Mouse (Mus musculus) 3T3-L1 (cell line): ENCODE data around the gene Casc3.
"Not testable (repeated sequence)": the region's sequence is repeated elsewhere in the genome, so short reads cannot be mapped to it uniquely, and the experiment has no call there.

Experiments
- DNase-seq: peaks from one replicate; pipeline ENCODE4 v3.0.0-alpha.2; 2015; ENCODE audit warnings: low read depth, low spot score

Gene Casc3

DNA sequence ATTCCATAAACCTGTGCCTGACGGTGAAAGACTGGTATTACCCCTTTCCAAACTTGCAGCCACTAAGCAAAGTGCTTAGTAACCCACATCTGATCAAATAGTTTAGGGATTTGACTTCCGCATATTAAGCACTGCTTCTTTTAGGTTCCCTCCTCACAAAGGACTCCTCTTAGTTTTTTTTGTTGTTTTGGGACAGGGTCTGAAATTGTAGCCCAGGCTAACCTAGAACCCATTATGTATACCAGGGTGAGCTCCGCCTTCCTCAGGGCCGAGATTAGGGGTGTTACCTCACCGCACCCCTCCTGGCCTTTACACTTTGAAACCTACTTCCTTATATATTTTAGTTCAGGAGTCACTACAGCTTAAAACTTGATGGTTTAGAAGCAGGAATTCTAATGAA lies 14.9 kb upstream of the Casc3 start:
- no peak for DNase-seq

DNA sequence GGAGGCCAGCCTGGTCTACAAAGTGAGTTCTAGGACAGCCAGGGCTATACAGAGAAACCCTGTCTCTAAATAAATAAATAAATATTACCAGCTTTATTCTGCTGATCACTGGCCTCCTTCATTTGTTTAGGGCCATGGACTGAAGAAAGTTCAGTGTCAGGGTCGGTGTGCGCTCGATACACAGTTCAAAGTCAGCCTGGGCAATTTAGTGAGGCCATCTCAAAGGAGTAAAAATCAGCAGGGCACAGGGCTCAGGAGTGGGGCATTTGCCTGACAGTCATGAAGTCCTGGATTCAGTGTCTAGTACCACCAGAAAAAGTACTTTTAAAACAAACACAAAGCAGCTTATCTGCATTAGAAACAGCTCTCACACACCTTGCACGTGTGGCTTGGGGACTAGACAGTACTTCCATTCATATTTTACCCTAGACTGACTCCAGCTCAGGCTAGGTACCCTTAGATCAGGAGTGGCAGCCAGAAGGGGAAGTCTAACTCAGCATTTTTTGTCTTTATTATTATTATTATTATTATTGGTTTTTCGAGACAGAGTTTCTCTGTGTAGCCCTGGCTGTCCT lies 14.0 kb upstream of the Casc3 start:
- DNase-seq = no peak

DNA sequence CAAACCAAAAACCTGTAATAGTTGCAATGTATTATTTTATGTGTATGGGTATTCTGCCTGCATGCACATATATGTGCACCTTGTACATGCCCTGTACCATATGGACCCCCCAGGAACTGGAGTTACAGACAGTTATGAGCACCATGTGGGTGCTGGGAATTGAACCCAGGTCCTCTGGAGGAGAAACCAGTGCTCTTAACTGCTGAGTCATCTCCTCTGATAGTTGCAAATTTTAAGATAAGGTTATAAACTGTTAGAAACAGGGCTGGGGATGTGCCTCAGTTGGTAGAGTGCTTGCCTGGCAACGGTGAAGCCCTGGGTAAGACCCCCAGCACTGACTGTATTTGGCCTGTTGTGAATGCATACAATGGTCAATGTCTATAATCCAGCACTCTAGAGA lies 13.3 kb upstream of the Casc3 start:
- no peak for DNase-seq

DNA sequence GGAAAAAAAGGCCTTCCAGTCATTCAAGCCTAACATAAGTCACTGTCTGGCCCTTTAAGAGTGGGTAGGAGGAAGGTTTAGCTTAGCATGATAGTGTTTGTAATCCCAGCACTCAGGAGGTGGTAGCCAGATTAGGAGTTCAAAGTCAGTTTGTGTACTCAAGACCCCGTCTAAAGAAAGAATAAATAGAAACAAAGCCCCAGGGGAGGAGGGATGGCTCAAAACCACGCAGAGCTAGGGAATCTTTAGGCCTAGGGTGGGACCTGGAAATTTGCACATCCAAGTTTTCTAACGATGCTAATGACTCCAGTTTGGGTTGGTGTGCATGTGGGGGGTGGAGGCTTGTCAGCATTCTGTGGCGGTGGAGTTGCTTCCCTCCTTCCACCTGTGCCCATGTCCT lies 12.6 kb upstream of the Casc3 start:
- DNase-seq = no peak

DNA sequence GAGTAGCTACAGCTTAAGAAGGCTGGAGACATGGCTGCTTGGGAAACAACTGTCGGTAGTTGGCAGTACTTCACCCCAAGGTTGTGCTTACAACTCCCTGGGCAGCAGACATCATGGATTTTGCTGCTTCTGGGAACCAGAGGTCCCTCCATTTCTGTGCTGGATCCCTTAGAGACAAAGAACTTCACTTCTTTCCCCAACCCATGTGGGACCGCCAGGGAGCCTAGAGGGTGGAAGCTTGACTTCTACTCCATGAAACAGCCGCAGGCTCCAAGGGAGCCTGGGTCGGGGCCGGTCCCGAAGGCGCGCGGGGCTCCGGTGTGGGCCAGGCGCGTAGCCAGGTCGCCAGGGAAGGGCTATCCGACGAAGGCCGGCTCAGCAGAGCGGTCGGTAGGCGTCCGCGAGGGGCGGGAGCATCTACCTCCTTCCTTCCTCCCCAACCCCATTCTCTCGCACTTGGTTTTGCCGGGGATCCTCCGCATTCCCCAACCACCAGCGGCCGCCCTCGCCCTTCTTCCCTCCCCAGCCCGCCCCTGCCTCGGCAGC lies 10.2 kb upstream of the Casc3 start:
- peak; percentile 84 for DNase-seq

DNA sequence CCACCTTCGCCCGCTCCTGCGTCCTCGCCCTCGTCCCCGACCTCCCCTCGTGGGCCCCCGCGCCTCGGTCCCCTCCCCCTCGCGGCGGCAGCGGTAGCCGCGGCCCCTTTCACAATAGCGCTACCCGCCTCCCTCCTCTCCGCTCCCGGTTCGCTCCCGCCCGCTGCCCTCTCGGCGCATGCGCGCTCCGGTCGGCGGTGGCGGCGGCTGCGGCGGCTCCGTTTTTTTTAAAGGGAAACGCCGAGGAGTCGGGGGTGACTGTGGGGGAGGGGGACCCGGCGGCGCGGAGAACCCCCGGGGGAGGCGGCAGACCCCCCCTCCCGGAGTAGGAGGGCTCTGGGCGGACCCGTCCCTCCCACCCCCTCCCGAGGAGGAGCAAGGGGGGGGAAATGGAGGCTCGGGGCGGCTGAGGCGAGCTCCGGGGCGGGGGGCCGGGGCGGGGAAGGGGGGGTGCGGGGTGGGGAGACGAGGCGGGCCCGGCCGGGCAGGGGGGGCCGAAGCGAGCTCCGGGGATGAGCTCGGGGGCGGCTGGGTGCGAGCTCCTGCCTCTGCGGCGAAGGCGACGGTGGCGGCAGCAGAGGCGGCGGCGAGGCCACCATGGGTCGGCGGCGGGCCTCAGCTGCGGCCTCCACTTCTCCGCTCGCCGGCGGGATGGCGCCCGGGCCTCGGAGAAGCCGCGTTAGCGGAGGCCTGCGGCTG lies 9.5 kb upstream of the Casc3 start, which contains the start of gene Msl1:
Msl1 (plus strand) TSS at position 502 of the 699 bp plus-strand sequence.
- peak; percentile 76 for DNase-seq

DNA sequence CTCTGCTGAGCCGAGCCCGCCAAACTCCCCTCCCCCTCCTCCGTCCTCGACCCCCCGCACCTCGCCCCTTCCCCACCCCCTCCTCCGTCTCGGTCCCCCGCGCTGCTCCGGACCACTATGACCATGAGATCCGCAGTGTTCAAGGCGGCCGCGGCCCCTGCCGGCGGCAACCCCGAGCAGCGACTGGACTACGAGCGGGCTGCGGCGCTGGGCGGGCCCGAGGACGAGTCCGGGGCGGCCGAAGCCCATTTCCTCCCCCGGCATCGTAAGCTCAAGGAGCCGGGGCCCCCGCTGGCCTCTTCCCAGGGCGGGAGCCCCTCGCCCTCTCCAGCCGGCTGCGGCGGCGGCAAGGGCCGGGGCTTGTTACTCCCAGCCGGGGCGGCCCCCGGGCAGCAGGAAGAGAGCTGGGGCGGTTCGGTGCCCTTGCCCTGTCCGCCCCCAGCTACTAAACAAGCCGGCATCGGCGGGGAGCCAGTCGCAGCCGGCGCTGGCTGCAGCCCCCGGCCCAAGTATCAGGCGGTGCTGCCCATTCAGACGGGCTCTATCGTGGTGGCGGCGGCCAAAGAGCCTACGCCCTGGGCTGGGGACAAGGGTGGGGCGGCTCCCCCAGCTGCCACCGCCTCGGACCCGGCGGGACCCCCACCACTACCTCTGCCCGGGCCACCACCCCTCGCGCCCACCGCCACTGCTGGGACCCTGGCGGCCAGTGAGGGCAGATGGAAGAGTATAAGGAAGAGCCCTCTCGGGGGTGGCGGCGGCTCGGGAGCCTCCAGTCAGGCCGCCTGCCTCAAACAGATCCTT lies 8.8 kb upstream of the Casc3 start:
- peak; percentile 58 for DNase-seq

DNA sequence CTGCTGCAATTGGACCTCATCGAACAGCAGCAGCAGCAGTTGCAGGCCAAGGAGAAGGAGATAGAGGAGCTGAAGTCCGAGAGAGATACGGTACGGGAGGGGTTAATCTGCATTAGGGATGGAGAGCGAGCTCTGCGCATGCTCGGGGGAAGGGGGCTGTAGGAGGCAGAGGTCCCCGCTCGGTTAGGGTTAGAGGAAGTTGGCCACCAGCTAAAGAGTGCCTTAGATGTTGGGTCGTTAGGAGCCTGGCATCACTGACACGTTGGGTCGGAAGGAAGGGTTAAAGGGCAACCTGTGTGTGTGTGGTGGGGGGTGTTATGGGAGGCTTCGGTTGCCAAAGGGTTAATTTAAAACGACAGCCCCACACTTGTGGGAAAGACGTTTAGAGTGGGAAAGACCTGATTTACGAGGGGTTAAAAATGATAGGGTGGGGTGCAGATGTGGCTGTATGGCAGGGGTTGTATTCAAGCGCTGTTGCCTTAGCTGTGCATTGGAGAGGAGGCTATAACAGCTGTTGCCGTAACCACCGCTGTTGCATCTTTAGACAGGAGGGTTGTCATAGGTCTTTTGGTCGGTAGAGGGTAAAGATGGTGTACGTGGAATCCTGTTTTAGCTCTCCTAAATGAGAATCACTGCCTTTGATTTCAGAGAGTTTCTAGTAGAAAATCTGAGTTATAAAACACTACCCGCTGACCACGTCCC lies 8.0 kb upstream of the Casc3 start:
- DNase-seq = peak; percentile 70

DNA sequence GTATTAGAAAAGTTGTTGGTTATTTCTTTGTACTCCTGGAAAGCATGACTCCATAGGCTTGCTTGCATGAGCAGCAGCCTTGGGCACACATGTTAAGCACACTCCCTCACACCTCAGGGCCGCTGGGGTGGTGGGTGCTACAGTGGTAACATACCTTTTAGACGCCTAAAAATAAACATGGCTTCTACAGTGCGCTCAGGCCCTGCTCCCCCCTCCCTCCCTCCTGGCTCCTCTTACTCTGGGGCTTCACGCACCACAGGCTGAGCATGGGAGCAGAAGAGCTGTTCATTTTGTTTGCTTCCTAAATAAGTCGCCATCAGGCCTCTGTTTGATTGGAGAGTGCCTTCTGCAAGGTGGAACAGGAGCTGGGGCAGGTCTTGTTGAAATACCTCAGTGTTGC lies 7.4 kb upstream of the Casc3 start:
- no peak for DNase-seq

DNA sequence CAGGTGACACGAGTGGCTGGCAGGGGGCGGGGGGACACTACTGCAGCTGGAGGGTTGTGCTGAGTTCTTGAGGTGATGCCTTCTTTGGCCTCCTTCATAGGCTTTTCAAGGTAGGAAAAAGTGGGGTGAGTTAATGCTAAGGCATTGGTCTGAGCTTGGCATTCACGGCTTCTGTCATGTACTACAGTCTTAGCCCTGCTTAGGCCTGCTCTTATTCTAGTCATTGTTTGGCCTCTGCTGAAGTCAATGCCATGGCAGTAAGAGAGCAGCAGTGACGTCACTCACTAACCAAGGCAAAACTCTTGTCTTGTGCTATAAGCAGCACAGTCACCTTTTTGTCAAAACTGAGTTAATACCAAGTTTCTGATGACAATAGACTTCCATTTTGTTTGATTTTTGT lies 6.8 kb upstream of the Casc3 start:
- DNase-seq = no peak

DNA sequence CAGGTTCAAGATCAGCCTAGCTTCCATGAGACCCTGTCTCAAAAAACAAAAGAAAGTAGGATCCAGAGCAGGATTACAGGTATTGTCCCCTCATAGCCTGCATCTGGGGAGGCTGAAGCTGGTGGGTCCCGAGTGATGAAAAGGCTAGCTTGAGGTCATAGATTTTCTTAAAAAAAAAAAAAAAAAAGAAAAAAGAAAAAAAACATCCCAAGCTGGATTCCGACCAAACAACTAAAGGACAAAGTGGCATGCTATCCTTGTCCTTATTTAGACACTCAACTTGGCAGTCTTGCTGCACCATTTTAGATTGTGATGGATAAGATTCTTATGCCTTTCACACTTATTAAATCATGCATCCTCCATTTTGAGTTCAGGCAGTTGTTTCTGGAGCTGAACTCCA lies 3.7 kb downstream of the Casc3 start:
- DNase-seq = no peak

DNA sequence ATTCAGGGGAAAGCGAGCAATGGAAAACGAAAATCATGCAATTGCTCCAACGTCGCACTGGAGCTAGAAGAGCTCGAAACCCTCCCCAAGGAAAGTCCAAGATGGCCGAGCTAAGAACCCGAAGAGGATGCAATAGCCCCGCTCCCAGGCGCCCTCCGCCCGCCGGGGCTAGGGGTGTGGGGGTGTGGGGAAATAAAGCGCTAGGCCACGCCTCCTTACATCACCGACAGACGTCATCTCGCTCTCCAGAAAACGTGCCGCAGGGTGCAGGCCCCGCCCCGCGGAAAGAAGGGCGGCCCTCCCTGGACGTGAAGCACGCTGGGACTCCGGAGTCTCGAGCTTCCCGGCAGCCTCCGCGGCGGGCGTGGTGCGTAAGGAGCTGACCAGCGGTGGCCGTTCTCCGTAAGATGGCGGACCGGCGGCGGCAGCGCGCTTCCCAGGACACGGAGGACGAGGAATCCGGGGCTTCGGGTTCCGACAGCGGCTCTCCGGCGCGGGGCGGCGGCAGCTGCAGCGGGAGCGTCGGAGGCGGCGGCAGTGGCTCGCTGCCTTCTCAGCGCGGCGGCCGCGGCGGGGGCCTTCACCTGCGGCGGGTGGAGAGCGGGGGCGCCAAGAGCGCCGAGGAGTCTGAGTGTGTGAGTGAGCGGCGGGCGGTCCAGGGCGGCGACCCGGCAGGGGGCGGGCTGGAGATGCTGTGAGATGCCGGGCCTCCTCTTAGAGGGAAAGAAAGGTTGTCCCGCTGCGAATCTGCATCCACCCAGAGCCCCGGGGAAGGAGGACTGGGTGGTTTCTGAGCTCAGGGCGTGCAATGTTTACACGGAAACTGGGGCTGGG lies 5.0 kb downstream of the Casc3 start:
- peak; percentile 97 for DNase-seq

DNA sequence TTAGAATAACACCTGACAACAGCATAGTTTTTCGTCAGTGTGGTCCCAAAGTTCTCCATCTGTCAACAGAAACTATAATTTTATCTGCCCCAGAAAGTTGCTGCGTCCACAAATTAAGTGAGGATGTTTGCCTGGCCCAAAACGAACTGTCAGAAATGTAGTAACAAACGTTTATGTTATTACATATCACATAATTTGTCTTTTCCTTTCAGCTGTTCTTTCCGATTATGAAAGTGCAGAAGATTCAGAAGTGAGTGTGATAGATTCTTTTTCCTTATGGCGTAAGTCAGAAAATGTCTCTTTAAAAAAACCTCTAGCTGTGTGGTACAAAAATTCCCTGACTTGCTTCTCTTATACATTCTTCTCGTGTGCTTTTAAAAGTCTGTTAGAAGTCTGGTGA lies 6.0 kb downstream of the Casc3 start:
- DNase-seq = no peak

DNA sequence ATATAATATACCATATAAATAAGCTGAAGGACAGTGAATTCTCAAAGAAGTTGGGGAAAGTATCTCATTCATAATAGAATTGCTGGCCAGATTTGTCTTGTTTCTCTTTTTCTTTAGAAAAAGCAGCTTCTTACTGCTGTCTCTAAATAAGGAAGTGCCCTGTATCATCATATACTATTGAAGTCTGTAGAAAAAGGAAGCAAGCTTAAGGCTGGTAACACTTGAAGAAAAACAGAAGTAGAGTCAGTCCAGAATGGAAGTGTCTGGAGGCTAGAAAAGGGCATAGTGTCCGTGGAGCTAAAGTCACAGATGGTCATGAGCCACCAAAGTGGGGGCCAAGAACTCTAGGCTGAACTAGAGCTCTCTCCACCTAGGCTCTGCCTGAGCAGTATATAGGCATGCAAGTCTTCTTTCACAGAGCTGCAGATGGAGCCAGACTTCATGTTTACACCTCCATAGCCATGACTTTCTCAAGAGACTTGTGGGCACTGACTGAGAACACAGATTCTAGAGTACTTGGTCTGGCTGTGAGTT lies 12.1 kb downstream of the Casc3 start:
- DNase-seq = no peak

DNA sequence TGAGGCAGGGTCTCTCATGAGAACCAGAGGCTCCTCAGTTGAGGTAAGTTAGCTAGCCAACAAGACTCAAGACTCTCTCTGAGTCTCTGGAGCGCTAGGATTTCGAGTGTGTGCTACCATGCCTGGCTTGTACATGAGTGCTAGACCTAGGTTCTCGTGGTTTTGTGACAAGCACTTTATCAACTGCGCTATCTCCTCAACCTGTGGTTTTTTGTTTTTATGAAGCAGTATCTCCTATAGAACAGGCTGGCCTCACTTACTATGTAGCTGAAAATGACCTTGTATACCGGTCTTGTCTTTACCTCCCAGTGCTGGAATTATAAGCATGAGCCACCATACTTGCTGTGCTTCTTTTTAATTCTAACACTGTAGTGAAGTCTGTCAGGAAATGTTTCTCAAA lies 16.3 kb downstream of the Casc3 start:
- DNase-seq = no peak

DNA sequence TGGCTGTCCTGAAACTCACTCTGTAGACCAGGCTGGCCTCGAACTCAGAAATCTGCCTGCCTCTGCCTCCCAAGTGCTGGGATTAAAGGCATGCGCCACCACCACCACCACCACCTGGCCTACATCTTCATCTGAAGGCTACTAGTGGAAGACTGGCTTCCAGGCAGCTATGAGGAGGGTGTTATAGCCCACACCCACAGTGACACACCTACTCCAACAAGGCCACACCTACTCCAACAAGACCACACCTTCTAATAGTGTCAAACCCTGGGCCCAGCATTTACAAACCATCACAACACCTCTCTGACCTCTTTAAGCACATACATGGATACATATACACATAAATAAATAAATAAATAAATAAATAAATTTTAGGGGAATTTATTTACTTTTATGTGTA lies 21.4 kb downstream of the Casc3 start:
- DNase-seq = not testable (repeated sequence)

DNA sequence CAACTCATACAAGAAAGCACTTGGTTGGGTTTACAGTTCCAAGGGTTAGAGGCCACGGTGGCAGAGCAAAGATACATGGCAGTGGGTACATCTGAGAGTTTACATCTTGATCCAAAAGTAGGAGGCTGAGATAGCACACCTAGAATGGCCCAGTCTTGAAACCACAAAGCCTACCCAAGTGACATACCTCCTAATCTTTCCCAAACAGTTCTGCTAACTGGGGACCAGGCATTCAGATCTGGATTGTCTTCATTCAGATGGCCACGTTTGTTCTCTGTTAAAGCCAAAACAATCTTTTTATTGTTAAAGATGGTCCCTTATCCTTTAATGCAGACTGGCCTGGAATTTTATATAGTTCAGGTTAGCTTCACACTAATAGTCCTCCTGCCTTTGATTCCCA lies 23.2 kb downstream of the Casc3 start:
- no peak for DNase-seq

DNA sequence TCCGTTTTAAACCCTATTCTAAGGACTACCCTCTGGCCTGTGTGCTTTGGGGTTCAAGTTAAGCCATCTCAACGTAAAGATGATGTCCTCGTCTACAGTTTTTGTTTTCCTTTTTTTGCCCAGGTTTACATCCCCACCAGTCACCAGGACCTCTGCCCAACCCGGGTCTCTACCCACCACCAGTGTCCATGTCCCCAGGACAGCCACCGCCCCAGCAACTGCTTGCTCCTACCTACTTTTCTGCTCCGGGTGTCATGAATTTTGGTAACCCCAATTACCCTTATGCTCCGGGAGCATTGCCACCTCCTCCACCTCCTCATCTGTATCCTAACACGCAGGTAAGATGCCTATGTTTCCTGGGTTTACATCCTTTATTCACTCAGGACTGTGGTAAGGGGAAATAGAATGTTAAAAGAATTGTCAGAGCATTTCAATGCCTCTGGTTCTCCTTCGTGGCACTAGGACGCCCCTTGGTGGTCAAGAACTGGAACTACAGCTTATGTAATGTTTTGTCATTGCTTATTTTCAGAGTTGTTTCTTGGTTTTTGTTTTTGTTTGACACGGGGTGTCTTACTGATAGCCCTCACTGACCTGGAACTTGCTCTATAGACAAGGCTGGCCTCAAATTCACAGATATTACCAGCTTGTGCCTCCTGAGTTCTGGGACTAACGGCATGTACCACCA lies 24.5 kb downstream of the Casc3 start:
- peak; percentile 64 for DNase-seq

DNA sequence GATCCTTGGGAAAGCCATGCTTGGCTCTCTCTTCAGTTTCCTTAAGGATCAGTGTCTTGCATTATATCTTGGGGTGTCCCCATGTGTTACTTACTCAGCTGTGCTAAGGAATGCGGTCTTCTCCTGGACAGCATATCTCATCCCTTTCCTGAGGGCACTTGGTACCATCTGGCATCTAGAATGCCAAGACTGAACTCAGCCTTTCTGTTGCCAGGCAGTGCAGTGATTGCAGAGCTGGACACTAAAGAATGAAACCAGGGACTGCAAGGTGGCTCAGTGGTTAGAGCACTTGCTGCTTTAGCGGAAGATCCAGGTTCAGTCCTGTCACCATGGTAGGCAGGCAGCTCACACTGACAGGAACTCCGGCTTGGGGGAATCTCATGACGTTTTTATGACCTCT lies 25.2 kb downstream of the Casc3 start:
- no peak for DNase-seq

DNA sequence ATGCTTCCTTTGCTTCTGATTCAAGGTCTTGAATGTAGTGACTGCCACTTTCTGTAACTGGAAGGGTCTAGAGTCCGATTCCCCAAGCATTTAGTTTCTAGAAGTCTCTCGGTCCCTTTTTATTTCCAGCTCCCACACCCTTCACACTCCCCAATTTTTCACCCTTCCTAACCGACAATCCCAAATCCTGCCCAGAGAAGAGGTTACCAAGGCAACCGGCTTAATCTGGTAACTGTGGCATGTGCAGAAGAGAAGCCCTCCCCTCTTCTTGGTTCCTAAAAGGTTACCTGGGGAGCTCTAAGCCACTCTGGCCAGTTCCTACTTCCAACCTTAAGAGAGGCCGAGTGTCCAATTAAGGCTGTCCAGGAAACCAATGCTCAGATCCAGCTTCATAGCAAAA lies 30.6 kb downstream of the Casc3 start:
- no peak for DNase-seq
